ENCODE assay signal across 9 mouse cellular contexts in genomic region chr19:11184121-11184520, GRCm38 (mm10). TPM values are rescaled to one million over a fixed set of nuclear protein-coding genes. Genes with fewer than 3 reads are reported as not detected.
DNase-seq lines count a peak whose midpoint lies in the region; ATAC-seq and TF ChIP-seq lines count a peak whose summit lies in the region.
"Had no signal": no experiment of that assay in that cellular context is flagged by ENCODE, and none has a peak within 500 bp of the region (broad histone marks: within the 10 kb centered on the region; RNA-seq: fewer than 3 reads in every experiment).

No protein-coding gene starts in this region.

- H3K36me3 ChIP-seq in midbrain, postnatal 0 days (ENCODE audit: insufficient read depth, low read length): no peaks in the 10 kb centered on the region
- no peaks in the 10 kb centered on the region for H3K36me3 ChIP-seq in midbrain, embryonic 13.5 days
- H3K36me3 ChIP-seq: limb, embryonic 12.5 days had no signal

- WGBS in midbrain, postnatal 0 days: 14% methylated on average over 5 of the region's 5 CpGs
- 20% methylated on average over 5 of the region's 5 CpGs for WGBS in midbrain, embryonic 13.5 days

- no peak overlapping the region for H3K9ac ChIP-seq in midbrain, postnatal 0 days (replicated peaks; ENCODE audit: low read length, poor library complexity, severe bottlenecking)
- no peak overlapping the region for H3K9ac ChIP-seq in midbrain, embryonic 13.5 days (replicated peaks)
- H3K9ac ChIP-seq: limb, embryonic 12.5 days had no signal

- peak; percentile 34 for TF ChIP-seq CTCF in midbrain, postnatal 0 days (IDR thresholded peaks at IDR 0.05)

- no peak for ATAC-seq in midbrain, postnatal 0 days (ENCODE audit: low FRiP score)
- ATAC-seq in midbrain, embryonic 13.5 days: no peak
- ATAC-seq in neutrophil, adult 5-6 weeks (ENCODE audit: extremely low read depth, insufficient number of reproducible peaks, low FRiP score, poor library complexity, severe bottlenecking): peak; percentile 82
- no peak for ATAC-seq in erythroid progenitor cell, adult 5-6 weeks (replicated peaks; ENCODE audit: low FRiP score, poor library complexity, severe bottlenecking)

- no peak overlapping the region for H3K4me2 ChIP-seq in midbrain, postnatal 0 days (ENCODE audit: low read depth, low read length, poor library complexity, severe bottlenecking)
- no peak overlapping the region for H3K4me2 ChIP-seq in midbrain, embryonic 13.5 days (replicated peaks)
- H3K4me2 ChIP-seq: limb, embryonic 12.5 days had no signal

- no peak overlapping the region for H3K27ac ChIP-seq in midbrain, postnatal 0 days (ENCODE audit: low read depth, low read length)
- H3K27ac ChIP-seq in midbrain, embryonic 13.5 days: no peak overlapping the region
- H3K27ac ChIP-seq: limb, embryonic 12.5 days had no signal

- intact Hi-C loops in gastrocnemius, postnatal 14 days (cut with DNase I; ENCODE audit: low total_unique reads): no loop called here

- DNase-seq in cerebellum, postnatal 10 days: peak; percentile 10 to 14
- DNase-seq in cerebellum, adult 9-10 months: no peak
- DNase-seq in midbrain, postnatal 0 days (ENCODE audit: low spot score): peak; percentile 8
- DNase-seq in gastrocnemius, postnatal 14 days: peak; percentile 22
- no peak for DNase-seq in urinary bladder, postnatal 10 days (ENCODE audit: low spot score)

- H3K4me3 ChIP-seq in midbrain, postnatal 0 days (ENCODE audit: low read depth, low read length): no peak overlapping the region
- H3K4me3 ChIP-seq in midbrain, embryonic 13.5 days (replicated peaks): no peak overlapping the region
- H3K4me3 ChIP-seq: limb, embryonic 12.5 days had no signal

- H3K27me3 ChIP-seq in midbrain, postnatal 0 days (ENCODE audit: insufficient read depth, low read length): no peaks in the 10 kb centered on the region
- no peaks in the 10 kb centered on the region for H3K27me3 ChIP-seq in midbrain, embryonic 13.5 days
- H3K27me3 ChIP-seq: limb, embryonic 12.5 days had no signal

- H3K4me1 ChIP-seq in midbrain, postnatal 0 days (ENCODE audit: insufficient read depth, low read length): no peaks in the 10 kb centered on the region
- H3K4me1 ChIP-seq in midbrain, embryonic 13.5 days (replicated peaks): no peaks in the 10 kb centered on the region
- H3K4me1 ChIP-seq: limb, embryonic 12.5 days had no signal

- no peaks in the 10 kb centered on the region for H3K9me3 ChIP-seq in midbrain, postnatal 0 days (ENCODE audit: low read length)
- H3K9me3 ChIP-seq in midbrain, embryonic 13.5 days: no peaks in the 10 kb centered on the region
- H3K9me3 ChIP-seq: limb, embryonic 12.5 days had no signal

RNA-seq across cellular contexts. Expression of gene Ms4a13, which starts 12.4 kb away (rescaled TPM):
- not detected in 2 replicates for total RNA-seq in midbrain, postnatal 0 days (2014; rRNA removed)
- not detected in 2 replicates for polyA plus RNA-seq in midbrain, postnatal 0 days (2015; fragmentation: Nextera tagmentation; extraction: Ambion mirVana)
- not detected in 2 replicates for polyA plus RNA-seq in midbrain, embryonic 13.5 days (2015; fragmentation: Nextera tagmentation; extraction: Ambion mirVana)
- total RNA-seq in gastrocnemius, postnatal 14 days (2021): not detected
- not detected in 2 replicates for total RNA-seq in neutrophil, adult 5-6 weeks (2017)
- total RNA-seq in erythroid progenitor cell, adult 5-6 weeks (2015; ENCODE audit: low replicate concordance): not detected in 2 replicates
- total RNA-seq in erythroid progenitor cell, adult 5-6 weeks (2017; ENCODE audit: low replicate concordance): not detected in 2 replicates
- polyA plus RNA-seq: limb, embryonic 12.5 days had no signal

RNA-seq across cellular contexts. Expression of gene 1700025F22Rik, which starts 19.0 kb away (rescaled TPM):
- not detected in 2 replicates for total RNA-seq in midbrain, postnatal 0 days (2014; rRNA removed)
- polyA plus RNA-seq in midbrain, postnatal 0 days (2015; fragmentation: Nextera tagmentation; extraction: Ambion mirVana): not detected in 2 replicates
- polyA plus RNA-seq in midbrain, embryonic 13.5 days (2015; fragmentation: Nextera tagmentation; extraction: Ambion mirVana): not detected in 2 replicates
- total RNA-seq in gastrocnemius, postnatal 14 days (2021): not detected
- not detected in 2 replicates for total RNA-seq in neutrophil, adult 5-6 weeks (2017)
- total RNA-seq in erythroid progenitor cell, adult 5-6 weeks (2015; ENCODE audit: low replicate concordance): not detected in 2 replicates
- total RNA-seq in erythroid progenitor cell, adult 5-6 weeks (2017; ENCODE audit: low replicate concordance): not detected in 2 replicates
- polyA plus RNA-seq: limb, embryonic 12.5 days had no signal

RNA-seq across cellular contexts. Expression of gene Ms4a12, which starts 48.1 kb away (rescaled TPM):
- total RNA-seq in midbrain, postnatal 0 days (2014; rRNA removed): not detected in 2 replicates
- not detected in 2 replicates for polyA plus RNA-seq in midbrain, postnatal 0 days (2015; fragmentation: Nextera tagmentation; extraction: Ambion mirVana)
- polyA plus RNA-seq in midbrain, embryonic 13.5 days (2015; fragmentation: Nextera tagmentation; extraction: Ambion mirVana): not detected in 2 replicates
- not detected for total RNA-seq in gastrocnemius, postnatal 14 days (2021)
- not detected in 2 replicates for total RNA-seq in neutrophil, adult 5-6 weeks (2017)
- not detected in 2 replicates for total RNA-seq in erythroid progenitor cell, adult 5-6 weeks (2015; ENCODE audit: low replicate concordance)
- total RNA-seq in erythroid progenitor cell, adult 5-6 weeks (2017; ENCODE audit: low replicate concordance): not detected in 2 replicates
- polyA plus RNA-seq: limb, embryonic 12.5 days had no signal

RNA-seq across cellular contexts. Expression of gene 1700017D01Rik, which starts 53.4 kb away (rescaled TPM):
- not detected in 2 replicates for total RNA-seq in midbrain, postnatal 0 days (2014; rRNA removed)
- not detected in 2 replicates for polyA plus RNA-seq in midbrain, postnatal 0 days (2015; fragmentation: Nextera tagmentation; extraction: Ambion mirVana)
- polyA plus RNA-seq in midbrain, embryonic 13.5 days (2015; fragmentation: Nextera tagmentation; extraction: Ambion mirVana): not detected in 2 replicates
- total RNA-seq in gastrocnemius, postnatal 14 days (2021): under 1 TPM in 1 of 2 experiments, not detected in 1; 0.23 TPM
- total RNA-seq in neutrophil, adult 5-6 weeks (2017): not detected in 2 replicates
- total RNA-seq in erythroid progenitor cell, adult 5-6 weeks (2015; ENCODE audit: low replicate concordance): not detected in 2 replicates
- not detected in 2 replicates for total RNA-seq in erythroid progenitor cell, adult 5-6 weeks (2017; ENCODE audit: low replicate concordance)
- polyA plus RNA-seq: limb, embryonic 12.5 days had no signal

Comparison
In these comparisons a context has a peak if more than half of its experiments do, and no peak if none do; other contexts are left out.
1. DNase-seq: peak in cerebellum, postnatal 10 days (2 of 2), midbrain, postnatal 0 days (single experiment) and gastrocnemius, postnatal 14 days (single experiment); none in cerebellum, adult 9-10 months (single experiment) and urinary bladder, postnatal 10 days (single experiment).